Comparison of ENCODE assay signal across 10 mouse cellular contexts in genomic region chr2:115688282-115688681, GRCm38 (mm10).
DNase-seq lines count a peak whose midpoint lies in the region; ATAC-seq lines count a peak whose summit lies in the region.
"Had no signal": no experiment of that assay in that cellular context is flagged by ENCODE, and none has a peak within 500 bp of the region (broad histone marks: within the 10 kb centered on the region; RNA-seq: fewer than 3 reads in every experiment).

No protein-coding gene starts in this region.

- H3K27me3 ChIP-seq in hindbrain, embryonic 12.5 days = no peaks in the 10 kb centered on the region
- H3K27me3 ChIP-seq in intestine, embryonic 15.5 days (replicated peaks) = no peaks in the 10 kb centered on the region

- intact Hi-C loops in left cerebral cortex, postnatal 14 days (cut with DNase I) = no loop called here
- intact Hi-C loops in heart, postnatal 25 days (cut with DNase I) = no loop called here

- H3K27ac ChIP-seq in hindbrain, embryonic 12.5 days = peak overlapping the region; percentile 64; the same call in 1 of the 2 replicates
- H3K27ac ChIP-seq in intestine, embryonic 15.5 days = no peak overlapping the region
- H3K27ac ChIP-seq: liver, embryonic 14.5 days had no signal

- peaks cover 7% of the 10 kb centered on the region; the same call in 1 of the 2 replicates for H3K4me1 ChIP-seq in hindbrain, embryonic 12.5 days
- no peaks in the 10 kb centered on the region for H3K4me1 ChIP-seq in intestine, embryonic 15.5 days (replicated peaks)

- no peak overlapping the region for H3K9ac ChIP-seq in hindbrain, embryonic 12.5 days
- no peak overlapping the region for H3K9ac ChIP-seq in intestine, embryonic 15.5 days
- H3K9ac ChIP-seq: liver, embryonic 14.5 days had no signal

- no peak overlapping the region for H3K4me2 ChIP-seq in hindbrain, embryonic 12.5 days (replicated peaks)
- no peak overlapping the region for H3K4me2 ChIP-seq in intestine, embryonic 15.5 days (replicated peaks)

- no peaks in the 10 kb centered on the region for H3K9me3 ChIP-seq in hindbrain, embryonic 12.5 days (replicated peaks)
- H3K9me3 ChIP-seq in intestine, embryonic 15.5 days = no peaks in the 10 kb centered on the region

- H3K36me3 ChIP-seq in hindbrain, embryonic 12.5 days = 0 out of 2 replicates have a peak, but pooled peaks cover 4% of the 10 kb centered on the region
- H3K36me3 ChIP-seq in intestine, embryonic 15.5 days = no peaks in the 10 kb centered on the region

- peak; percentile 66 for DNase-seq in right cerebral cortex, adult 18-20 months
- no peak for DNase-seq in right cerebral cortex, postnatal 4 days
- DNase-seq in left cerebral cortex, postnatal 14 days (ENCODE audit: low spot score in 2 of 2) = peak; percentile 22 to 37
- DNase-seq in right cerebral cortex, postnatal 36 days (ENCODE audit: low spot score in 2 of 2) = peak; percentile 31 to 40
- no peak for DNase-seq in adrenal gland, adult 18-20 months (ENCODE audit: low spot score in 2 of 2)
- no peak for DNase-seq in heart, postnatal 25 days (ENCODE audit: low spot score)
- DNase-seq: adrenal gland, postnatal 14 days had no signal

- 58% methylated on average over 6 of the region's 6 CpGs for WGBS in hindbrain, embryonic 12.5 days
- WGBS in intestine, embryonic 15.5 days = 93% methylated on average over 6 of the region's 6 CpGs

- no peak overlapping the region for H3K4me3 ChIP-seq in hindbrain, embryonic 12.5 days
- H3K4me3 ChIP-seq in intestine, embryonic 15.5 days (replicated peaks) = no peak overlapping the region

- ATAC-seq in hindbrain, embryonic 12.5 days (ENCODE audit: low FRiP score) = peak; percentile 89
- ATAC-seq in intestine, embryonic 15.5 days = no peak

Comparison
In these comparisons a context has a peak if more than half of its experiments do, and no peak if none do; other contexts are left out.
1. DNase-seq: peak in right cerebral cortex, adult 18-20 months (single experiment), left cerebral cortex, postnatal 14 days (2 of 2) and right cerebral cortex, postnatal 36 days (2 of 2); none in right cerebral cortex, postnatal 4 days (single experiment), adrenal gland, adult 18-20 months (0 of 2) and heart, postnatal 25 days (single experiment).